Mouse (Mus musculus): Measurements from ENCODE around the gene Pla2g2d. TPM values are rescaled to one million over a fixed set of nuclear protein-coding genes. Genes with fewer than 3 reads are reported as not detected.

The Pla2g2d gene
- 0.19 TPM in 1 of 2 replicates, not detected in the other for polyA plus RNA-seq (2015; fragmentation: Nextera tagmentation; extraction: Ambion mirVana)

- no peak for ATAC-seq (ENCODE audit: low FRiP score, low TSS enrichment)
- Histone ChIP-seq H3K4me2 (replicated peaks; ENCODE audit: low read depth, low read length) (no peak within 1 kb of the TSS), H3K27ac (ENCODE audit: low read length) (no peak within 1 kb of the TSS), H3K4me3 (ENCODE audit: low read length) (no peak within 1 kb of the TSS), H3K27me3 (ENCODE audit: insufficient read depth, low read length) (no peaks in the 10 kb centered on the region; the same call in 1 of the 2 replicates), H3K36me3 (ENCODE audit: insufficient read depth, low read length) (no peaks in the 10 kb centered on the region), H3K4me1 (ENCODE audit: insufficient read depth, low read length) (peaks cover 7% of the 10 kb centered on the region; the same call in 1 of the 2 replicates), H3K9ac (replicated peaks; ENCODE audit: low read length) (no peak within 1 kb of the TSS), H3K9me3 (ENCODE audit: low read length) (no peaks in the 10 kb centered on the region)
- 83% methylated on average over 6 of the region's 6 CpGs for WGBS
Observed at GRCm38 (mm10) chr4:138775435-138775834, at the start of gene Pla2g2d. TSS of gene Pla2g2d (plus strand) at chr4:138775735.

GRCm38 (mm10) chr4:138725751-138726150 lies 49.8 kb upstream of the Pla2g2d start:
- H3K4me2 ChIP-seq (replicated peaks; ENCODE audit: low read depth, low read length), result peak overlapping the region; percentile 53; the same call in 1 of the 2 replicates

GRCm38 (mm10) chr4:138729018-138729703 lies 46.4 kb upstream of the Pla2g2d start:
- peak overlapping the region; percentile 69; the same call in 1 of the 2 replicates for H3K27ac ChIP-seq (ENCODE audit: low read length)
- no peaks in the 10 kb centered on the region for H3K27me3 ChIP-seq (ENCODE audit: insufficient read depth, low read length)
- whole genome bisulfite sequencing, result 43% methylated on average over 9 of the region's 9 CpGs
- 0 out of 2 replicates have a peak, but pooled peaks cover 4% of the 10 kb centered on the region for H3K9me3 ChIP-seq (ENCODE audit: low read length)
- no peak overlapping the region for H3K4me2 ChIP-seq (replicated peaks; ENCODE audit: low read depth, low read length)
- no peak overlapping the region for H3K9ac ChIP-seq (replicated peaks; ENCODE audit: low read length)
- no peak overlapping the region for H3K4me3 ChIP-seq (ENCODE audit: low read length)
- H3K36me3 ChIP-seq (ENCODE audit: insufficient read depth, low read length), result no peaks in the 10 kb centered on the region
- peak; percentile 53; the same call in 1 of the 2 replicates for ATAC-seq (ENCODE audit: low FRiP score, low TSS enrichment)
- H3K4me1 ChIP-seq (ENCODE audit: insufficient read depth, low read length), result peaks cover 51% of the 10 kb centered on the region

More at GRCm38 (mm10) chr4:138725751-138726150, 49.8 kb upstream of the Pla2g2d start:
- peak overlapping the region; percentile 82 for H3K27ac ChIP-seq (ENCODE audit: low read length)
- no peak overlapping the region for H3K9ac ChIP-seq (replicated peaks; ENCODE audit: low read length)
- no peaks in the 10 kb centered on the region for H3K27me3 ChIP-seq (ENCODE audit: insufficient read depth, low read length)
- H3K36me3 ChIP-seq (ENCODE audit: insufficient read depth, low read length), result no peaks in the 10 kb centered on the region
- no peak overlapping the region for H3K4me3 ChIP-seq (ENCODE audit: low read length)
- WGBS, result 14% methylated on average over 5 of the region's 5 CpGs
- peaks cover 71% of the 10 kb centered on the region for H3K4me1 ChIP-seq (ENCODE audit: insufficient read depth, low read length)
- H3K9me3 ChIP-seq (ENCODE audit: low read length), result no peaks in the 10 kb centered on the region
- peak; percentile 73 for ATAC-seq (ENCODE audit: low FRiP score, low TSS enrichment)

DNA sequence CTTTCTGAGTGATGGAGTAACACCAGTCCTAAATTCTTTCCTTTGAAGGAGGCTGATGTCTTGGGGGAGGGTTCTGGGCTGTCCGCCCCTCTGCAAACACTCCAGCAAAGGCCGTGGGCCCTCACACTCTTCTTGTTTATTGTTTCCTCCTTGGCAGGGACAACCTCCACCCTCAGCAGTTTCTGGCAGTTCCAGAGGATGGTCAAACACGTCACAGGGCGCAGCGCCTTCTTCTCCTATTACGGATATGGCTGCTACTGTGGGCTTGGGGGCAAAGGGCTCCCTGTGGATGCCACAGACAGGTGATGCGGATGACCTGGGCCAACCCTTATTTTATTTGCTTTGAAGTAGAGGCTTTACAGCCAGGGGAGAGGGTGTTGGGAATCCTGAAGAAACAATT lies 41.4 kb upstream of the Pla2g2d start:
- Histone ChIP-seq H3K9me3 (ENCODE audit: low read length) (0 out of 2 replicates have a peak, but pooled peaks cover 4% of the 10 kb centered on the region), H3K27ac (ENCODE audit: low read length) (no peak overlapping the region), H3K27me3 (ENCODE audit: insufficient read depth, low read length) (no peaks in the 10 kb centered on the region), H3K4me3 (ENCODE audit: low read length) (no peak overlapping the region), H3K4me1 (ENCODE audit: insufficient read depth, low read length) (peaks cover 24% of the 10 kb centered on the region), H3K9ac (replicated peaks; ENCODE audit: low read length) (no peak overlapping the region), H3K4me2 (replicated peaks; ENCODE audit: low read depth, low read length) (no peak overlapping the region), H3K36me3 (ENCODE audit: insufficient read depth, low read length) (no peaks in the 10 kb centered on the region)
- WGBS, result 48% methylated on average over 7 of the region's 7 CpGs
- no peak for ATAC-seq (ENCODE audit: low FRiP score, low TSS enrichment)

GRCm38 (mm10) chr4:138734863-138735262 lies 40.7 kb upstream of the Pla2g2d start:
- Histone ChIP-seq H3K9me3 (ENCODE audit: low read length) (0 out of 2 replicates have a peak, but pooled peaks cover 4% of the 10 kb centered on the region), H3K36me3 (ENCODE audit: insufficient read depth, low read length) (no peaks in the 10 kb centered on the region), H3K4me1 (ENCODE audit: insufficient read depth, low read length) (peaks cover 28% of the 10 kb centered on the region), H3K4me3 (ENCODE audit: low read length) (no peak overlapping the region), H3K27ac (ENCODE audit: low read length) (no peak overlapping the region), H3K27me3 (ENCODE audit: insufficient read depth, low read length) (no peaks in the 10 kb centered on the region), H3K4me2 (replicated peaks; ENCODE audit: low read depth, low read length) (no peak overlapping the region), H3K9ac (replicated peaks; ENCODE audit: low read length) (no peak overlapping the region)
- WGBS, result 90% methylated on average over 4 of the region's 4 CpGs
- ATAC-seq (ENCODE audit: low FRiP score, low TSS enrichment), result no peak

GRCm38 (mm10) chr4:138737031-138737430 lies 38.5 kb upstream of the Pla2g2d start, which contains the start of gene Ubxn10:
TSS of gene Ubxn10 (minus strand) at chr4:138737167.
- peaks cover 16% of the 10 kb centered on the region for H3K4me1 ChIP-seq (ENCODE audit: insufficient read depth, low read length)
- no peaks in the 10 kb centered on the region for H3K36me3 ChIP-seq (ENCODE audit: insufficient read depth, low read length)
- H3K9ac ChIP-seq (replicated peaks; ENCODE audit: low read length), result no peak within 1 kb of the TSS
- 0 out of 2 replicates have a peak, but pooled peaks cover 4% of the 10 kb centered on the region for H3K9me3 ChIP-seq (ENCODE audit: low read length)
- H3K27ac ChIP-seq (ENCODE audit: low read length), result no peak within 1 kb of the TSS
- no peaks in the 10 kb centered on the region for H3K27me3 ChIP-seq (ENCODE audit: insufficient read depth, low read length)
- 53% methylated on average over 7 of the region's 7 CpGs for WGBS
- no peak within 1 kb of the TSS for H3K4me2 ChIP-seq (replicated peaks; ENCODE audit: low read depth, low read length)
- ATAC-seq (ENCODE audit: low FRiP score, low TSS enrichment), result no peak
- no peak within 1 kb of the TSS for H3K4me3 ChIP-seq (ENCODE audit: low read length)

DNA sequence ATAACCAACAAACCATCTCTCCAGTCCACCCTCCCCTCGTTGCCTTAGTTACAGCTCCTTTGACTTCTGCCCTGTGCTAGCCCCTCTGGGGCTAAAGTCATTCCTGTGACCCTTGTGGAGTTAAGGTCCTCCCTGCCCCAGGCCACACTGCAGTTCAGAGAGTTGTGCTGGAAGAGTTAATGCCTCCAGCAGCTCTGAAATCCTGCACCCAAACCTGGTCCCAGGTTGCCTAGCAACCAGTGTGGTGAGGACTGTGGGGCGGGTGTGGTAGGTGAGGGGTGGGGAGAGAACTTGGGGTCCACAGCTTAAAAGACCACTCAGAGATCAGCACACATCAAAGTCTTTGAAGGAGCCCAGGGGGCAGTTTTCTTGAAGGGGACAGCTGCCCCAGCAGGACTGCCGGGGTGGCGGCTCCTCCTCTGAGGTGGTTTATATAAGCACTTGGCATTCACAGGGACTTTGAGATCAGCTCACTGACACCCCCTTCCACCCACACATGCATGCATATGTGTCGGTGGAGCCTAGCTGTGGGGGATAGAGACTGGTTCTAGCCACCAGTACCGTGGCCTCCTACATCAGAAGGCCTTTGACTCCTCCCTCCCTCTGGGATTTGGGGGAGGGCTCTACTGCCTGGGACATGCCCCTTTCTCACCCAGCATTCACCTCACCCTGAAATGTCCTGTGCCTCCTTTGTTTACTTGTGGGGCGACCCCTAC lies 36.2 kb upstream of the Pla2g2d start:
- Histone ChIP-seq H3K9me3 (ENCODE audit: low read length) (no peaks in the 10 kb centered on the region), H3K36me3 (ENCODE audit: insufficient read depth, low read length) (no peaks in the 10 kb centered on the region), H3K4me1 (ENCODE audit: insufficient read depth, low read length) (peaks cover 16% of the 10 kb centered on the region), H3K27ac (ENCODE audit: low read length) (no peak overlapping the region), H3K9ac (replicated peaks; ENCODE audit: low read length) (no peak overlapping the region), H3K27me3 (ENCODE audit: insufficient read depth, low read length) (no peaks in the 10 kb centered on the region), H3K4me2 (replicated peaks; ENCODE audit: low read depth, low read length) (no peak overlapping the region), H3K4me3 (ENCODE audit: low read length) (no peak overlapping the region)
- WGBS, result 19% methylated on average over 7 of the region's 7 CpGs
- peak; percentile 32; the same call in 1 of the 2 replicates for ATAC-seq (ENCODE audit: low FRiP score, low TSS enrichment)

DNA sequence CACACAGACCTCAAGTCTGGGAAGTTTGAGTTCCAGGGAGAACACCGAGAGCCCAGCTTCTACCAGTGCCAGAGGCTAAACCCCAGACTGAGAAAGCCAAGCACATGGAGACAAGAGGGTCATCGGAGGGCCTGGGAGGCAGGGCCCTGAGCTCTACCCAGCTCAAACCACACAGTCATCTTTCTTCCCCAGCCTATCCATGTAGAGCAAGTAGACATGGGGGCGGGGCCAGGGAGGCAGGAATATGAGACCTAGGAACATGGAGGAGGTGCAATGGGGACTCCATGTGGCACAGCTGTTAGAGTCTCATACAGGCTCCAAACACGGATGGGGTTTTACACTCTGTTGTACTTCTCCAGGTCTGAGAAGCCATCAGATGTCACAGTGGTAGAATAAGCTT lies 29.7 kb upstream of the Pla2g2d start:
- Histone ChIP-seq H3K27ac (ENCODE audit: low read length) (no peak overlapping the region), H3K4me2 (replicated peaks; ENCODE audit: low read depth, low read length) (no peak overlapping the region), H3K4me1 (ENCODE audit: insufficient read depth, low read length) (no peaks in the 10 kb centered on the region), H3K9ac (replicated peaks; ENCODE audit: low read length) (no peak overlapping the region), H3K9me3 (ENCODE audit: low read length) (no peaks in the 10 kb centered on the region), H3K27me3 (ENCODE audit: insufficient read depth, low read length) (no peaks in the 10 kb centered on the region), H3K36me3 (ENCODE audit: insufficient read depth, low read length) (no peaks in the 10 kb centered on the region), H3K4me3 (ENCODE audit: low read length) (no peak overlapping the region)
- WGBS, result 48% methylated on average over 4 of the region's 4 CpGs
- no peak for ATAC-seq (ENCODE audit: low FRiP score, low TSS enrichment)

DNA sequence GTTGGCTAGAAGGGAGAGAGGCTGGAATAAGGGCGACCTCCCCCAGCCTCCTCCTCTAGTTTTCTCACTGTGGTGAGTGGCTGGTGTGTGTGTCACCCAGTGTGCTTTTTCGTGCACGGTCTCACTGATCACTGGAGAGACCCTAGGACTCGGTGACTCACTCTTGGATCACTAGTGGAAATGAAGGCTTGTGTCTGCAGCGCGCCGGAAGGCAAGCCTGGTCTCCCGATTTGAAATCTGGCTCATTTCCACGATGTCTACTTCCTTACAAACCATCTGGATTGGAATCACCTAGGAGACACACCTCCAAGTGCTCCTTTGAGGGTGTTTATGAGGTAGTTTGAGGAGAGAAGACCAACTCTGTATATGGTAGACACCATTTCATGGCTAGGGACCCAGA lies 28.7 kb upstream of the Pla2g2d start:
- Histone ChIP-seq H3K27me3 (ENCODE audit: insufficient read depth, low read length) (no peaks in the 10 kb centered on the region), H3K4me1 (ENCODE audit: insufficient read depth, low read length) (no peaks in the 10 kb centered on the region), H3K27ac (ENCODE audit: low read length) (no peak overlapping the region), H3K4me3 (ENCODE audit: low read length) (no peak overlapping the region), H3K9ac (replicated peaks; ENCODE audit: low read length) (no peak overlapping the region), H3K36me3 (ENCODE audit: insufficient read depth, low read length) (no peaks in the 10 kb centered on the region), H3K4me2 (replicated peaks; ENCODE audit: low read depth, low read length) (no peak overlapping the region), H3K9me3 (ENCODE audit: low read length) (no peaks in the 10 kb centered on the region)
- WGBS, result 92% methylated on average over 9 of the region's 9 CpGs
- no peak for ATAC-seq (ENCODE audit: low FRiP score, low TSS enrichment)

All from kidney, embryonic 16.5 days (tissue).